Mouse (Mus musculus) Patski (cell line): ENCODE results near the gene H2-DMb2. TPM values are rescaled to one million over a fixed set of nuclear protein-coding genes. Genes with fewer than 3 reads are reported as not detected.

Experiments
- ATAC-seq: fragments of 100-300 bp; one replicate; pipeline ENCODE4 v1.8.0; 2021
- CTCF ChIA-PET: fragments of 350-600 bp; sonication (Branson Sonifier 250); formaldehyde crosslinking; loops from one replicate; lab custom pipeline; 2022; ENCODE audit warnings: inconsistent platforms; lab: Charles Lee
- POLR2A ChIA-PET: fragments of 350-600 bp; sonication (Branson Sonifier 250); formaldehyde crosslinking; loops from one replicate; lab custom pipeline; 2022; ENCODE audit warnings: antibody characterized with exemption, inconsistent platforms; lab: Charles Lee
- DNase-seq: peaks from one replicate; pipeline ENCODE4 v3.0.0-alpha.2; 2011; ENCODE audit warnings: low read depth, low spot score
- H3K27me3 ChIP-seq: fragments of 371-371 bp; one replicate; pipeline ENCODE4 v1.5.1; 2021
- CTCF ChIP-seq: fragments of 100-300 bp; IDR thresholded peaks from one replicate; pipeline ENCODE4 v1.5.1; 2021
- in situ Hi-C: fragments of 300-500 bp; cut with MboI; formaldehyde crosslinking; loops from 3 replicates; pipeline ENCODE4 v1.11.1; 2018; ENCODE audit warnings: low pct_unique_long_range_greater_than_20kb, mixed read lengths
- polyA plus RNA-seq: library from polyadenylated mRNA; unstranded; gene quantifications from one replicate; pipeline ENCODE4 v1.2.3, GENCODE M21; 2021

Gene H2-DMb2
- polyA plus RNA-seq, 1 experiment from 2014 or later = 8.2 TPM

DNA sequence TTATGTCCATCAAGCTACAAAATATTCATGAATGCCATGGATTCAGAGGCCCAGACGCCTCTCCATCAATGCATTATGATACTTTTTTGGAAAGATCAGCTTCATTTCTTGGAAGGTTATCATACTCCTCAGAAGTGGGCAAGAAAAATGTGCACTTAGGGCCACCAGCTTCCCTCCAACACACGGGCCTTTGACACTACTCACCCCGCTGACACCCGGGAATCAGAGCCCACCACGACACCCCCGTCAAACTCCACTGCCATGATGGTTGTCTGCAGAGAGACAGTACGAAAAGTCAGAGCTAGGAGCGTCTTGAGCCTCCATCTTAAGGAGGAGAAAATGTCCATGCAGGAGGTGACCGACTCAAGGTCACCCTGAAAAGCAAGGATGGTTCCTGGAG, 42.4 kb downstream of the H2-DMb2 start:
- TF ChIP-seq CTCF = no peak
- POLR2A ChIA-PET = no interaction called here
- ATAC-seq (no peak), DNase-seq (no peak)
- in situ Hi-C loops = no loop called here
- H3K27me3 ChIP-seq = peaks cover 4% of the 10 kb centered on the region
- CTCF ChIA-PET = interaction anchor here (1.2 kb wide), 1 partner anchor 15 kb away, joined by 3 read pairs; no protein-coding TSS in a partner anchor

DNA sequence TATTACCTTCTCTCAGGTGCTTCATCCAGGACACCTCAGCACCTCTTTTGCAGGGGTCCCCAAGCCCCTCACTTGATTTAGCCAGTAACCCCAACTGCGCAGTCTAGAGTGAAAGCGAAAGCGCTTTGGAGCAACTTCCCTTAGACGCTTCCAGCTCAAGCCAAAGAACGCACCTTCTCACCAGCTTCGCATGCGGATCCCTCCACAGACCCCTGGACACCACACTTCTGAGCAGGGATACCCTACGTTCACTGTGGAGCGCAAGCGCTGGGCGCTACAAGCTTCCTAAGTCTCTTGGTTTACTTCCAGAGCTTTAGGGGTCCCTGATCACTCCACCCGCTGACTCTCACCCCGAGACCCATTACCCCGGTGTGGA, 43.8 kb downstream of the H2-DMb2 start:
- CTCF ChIA-PET = interaction anchor here (1.0 kb wide), 1 partner anchor 18 kb away, joined by 3 read pairs; no protein-coding TSS in a partner anchor
- POLR2A ChIA-PET = interaction anchor here (0.6 kb wide), 1 partner anchor 18 kb away, joined by 3 read pairs; no protein-coding TSS in a partner anchor
- H3K27me3 ChIP-seq = peaks cover 4% of the 10 kb centered on the region
- in situ Hi-C loops = no loop called here
- no peak for TF ChIP-seq CTCF
- ATAC-seq (no peak), DNase-seq (no peak)

- in situ Hi-C loops = no loop called here
- DNase-seq = peak; percentile 82
- peaks cover 4% of the 10 kb centered on the region for H3K27me3 ChIP-seq
- CTCF ChIA-PET = interaction anchor here (1.0 kb wide), 1 partner anchor 17 kb away, joined by 3 read pairs; no protein-coding TSS in a partner anchor
- TF ChIP-seq CTCF = no peak
- ATAC-seq = peak; percentile 87
- POLR2A ChIA-PET = no interaction called here
These were observed 44.3 kb downstream of the H2-DMb2 start, which contains the start of the genes Tap1 and Psmb9 for GRCm38 (mm10) chr17:34187261-34187916. Gene Tap1, plus strand, starts transcription at chr17:34187553. Gene Psmb9, minus strand, starts transcription at chr17:34187764.

GRCm38 (mm10) chr17:34188010-34188409, 44.9 kb downstream of the H2-DMb2 start:
- DNase-seq (no peak), ATAC-seq (peak; percentile 17)
- peaks cover 4% of the 10 kb centered on the region for H3K27me3 ChIP-seq
- in situ Hi-C loops = no loop called here
- ChIA-PET POLR2A (no interaction called here), CTCF (no interaction called here)
- TF ChIP-seq CTCF = no peak

DNA sequence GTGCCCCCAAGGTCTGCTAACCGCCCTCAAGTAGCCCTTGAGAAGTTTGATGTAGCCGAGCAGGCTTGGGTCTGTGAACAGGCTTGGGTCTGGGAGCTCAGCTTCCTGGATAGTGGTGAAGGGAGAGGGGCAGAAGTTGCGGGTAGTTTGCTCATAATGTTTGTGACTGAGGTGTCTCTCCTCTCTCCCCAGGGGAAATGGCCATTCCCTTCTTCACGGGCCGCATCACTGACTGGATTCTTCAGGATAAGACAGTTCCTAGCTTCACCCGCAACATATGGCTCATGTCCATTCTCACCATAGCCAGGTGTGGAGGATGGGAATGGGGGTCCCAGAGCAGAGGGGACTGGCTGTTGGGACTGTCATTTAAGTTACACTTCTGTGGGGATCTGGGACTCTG, 45.9 kb downstream of the H2-DMb2 start:
- DNase-seq (no peak), ATAC-seq (no peak)
- ChIA-PET CTCF (no interaction called here), POLR2A (no interaction called here)
- in situ Hi-C loops = no loop called here
- no peak for TF ChIP-seq CTCF
- peaks cover 4% of the 10 kb centered on the region for H3K27me3 ChIP-seq

DNA sequence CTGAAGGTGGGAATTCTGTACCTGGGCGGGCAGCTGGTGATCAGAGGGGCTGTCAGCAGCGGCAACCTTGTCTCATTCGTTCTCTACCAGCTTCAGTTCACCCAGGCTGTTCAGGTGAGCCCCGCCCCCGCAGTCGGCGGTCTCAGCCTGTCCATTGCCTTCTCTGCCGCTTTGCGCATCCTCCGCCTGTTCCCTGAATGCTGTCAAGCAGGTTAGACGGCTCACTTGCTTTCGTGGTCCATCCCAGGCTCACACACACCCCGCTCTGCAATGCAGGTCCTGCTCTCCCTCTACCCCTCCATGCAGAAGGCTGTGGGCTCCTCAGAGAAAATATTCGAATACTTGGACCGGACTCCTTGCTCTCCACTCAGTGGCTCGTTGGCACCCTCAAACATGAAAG, 49.7 kb downstream of the H2-DMb2 start:
- in situ Hi-C loops = no loop called here
- no peak for DNase-seq
- ChIA-PET CTCF (interaction anchor here (1.3 kb wide), 1 partner anchor 12 kb away, joined by 3 read pairs; no protein-coding TSS in a partner anchor), POLR2A (no interaction called here)
- TF ChIP-seq CTCF = no peak
- ATAC-seq = no peak
- H3K27me3 ChIP-seq = no peaks in the 10 kb centered on the region

GRCm38 (mm10) chr17:34193468-34193867, 50.4 kb downstream of the H2-DMb2 start:
- ChIA-PET POLR2A (no interaction called here), CTCF (interaction anchor here (1.3 kb wide), 1 partner anchor 11 kb away, joined by 3 read pairs; no protein-coding TSS in a partner anchor)
- TF ChIP-seq CTCF = no peak
- in situ Hi-C loops = no loop called here
- H3K27me3 ChIP-seq = no peaks in the 10 kb centered on the region
- no peak for ATAC-seq
- no peak for DNase-seq

GRCm38 (mm10) chr17:34194723-34195122, 51.6 kb downstream of the H2-DMb2 start:
- DNase-seq (no peak), ATAC-seq (no peak)
- no peaks in the 10 kb centered on the region for H3K27me3 ChIP-seq
- no peak for TF ChIP-seq CTCF
- in situ Hi-C loops = no loop called here
- ChIA-PET CTCF (interaction anchor here (0.8 kb wide), 1 partner anchor 24 kb away, joined by 3 read pairs; no protein-coding TSS in a partner anchor), POLR2A (no interaction called here)

- in situ Hi-C loops = no loop called here
- DNase-seq (no peak), ATAC-seq (no peak)
- CTCF ChIA-PET = no interaction called here
- POLR2A ChIA-PET = no interaction called here
- no peak for TF ChIP-seq CTCF
- H3K27me3 ChIP-seq = no peaks in the 10 kb centered on the region
These were observed 53.4 kb downstream of the H2-DMb2 start for GRCm38 (mm10) chr17:34196491-34196890.

DNA sequence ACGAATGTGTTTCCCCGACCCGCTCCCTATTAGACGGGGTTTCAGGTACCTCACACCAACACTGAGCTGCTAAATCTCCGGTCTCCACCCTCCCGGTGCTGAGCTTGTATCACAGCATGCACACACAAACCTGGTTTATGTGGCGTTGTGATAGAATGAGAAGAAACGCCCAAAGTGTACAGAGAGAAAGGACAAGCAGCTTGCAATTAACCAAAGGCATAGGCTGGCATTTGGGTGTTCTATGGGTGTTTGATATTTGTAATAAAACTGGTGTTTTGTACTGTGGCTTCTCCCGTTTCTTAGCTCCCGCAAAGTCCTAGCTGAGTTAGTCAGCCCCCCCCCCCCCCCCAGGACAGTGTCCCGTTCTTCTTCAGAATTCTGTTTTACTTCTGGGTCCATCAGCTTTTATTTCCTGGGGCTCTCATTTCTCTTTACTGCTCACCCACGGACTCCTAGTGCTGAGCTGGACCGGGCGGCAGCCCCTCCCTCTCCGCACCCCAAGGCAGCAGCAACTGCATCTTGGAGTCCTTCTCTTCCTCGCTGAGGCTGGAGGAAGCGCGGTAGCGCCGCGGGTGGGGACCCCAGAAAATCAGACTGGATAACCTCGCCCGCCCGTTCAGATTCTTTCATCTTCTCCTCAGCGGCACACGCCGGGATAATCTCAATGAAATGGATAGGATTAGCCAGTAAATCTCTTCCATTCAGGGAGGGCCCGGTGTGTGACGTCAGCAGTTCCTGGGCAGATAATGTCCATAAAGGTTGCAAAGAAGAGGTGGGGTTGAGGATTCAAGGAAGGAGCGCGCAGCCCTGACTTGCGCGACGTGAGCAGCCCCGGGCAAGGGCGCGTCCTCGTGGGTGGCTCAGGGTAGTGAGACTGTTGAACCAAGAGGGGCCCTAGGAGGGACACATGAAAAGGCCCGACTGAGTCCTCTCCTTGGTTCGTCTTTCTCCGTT, 54.1 kb downstream of the H2-DMb2 start, which contains the start of gene Psmb8:
Gene Psmb8, plus strand, starts transcription at position 781 of the 954 bp plus-strand sequence.
- no peaks in the 10 kb centered on the region for H3K27me3 ChIP-seq
- in situ Hi-C loops = no loop called here
- peak; percentile 72 for ATAC-seq
- POLR2A ChIA-PET = interaction anchor here (0.5 kb wide), 1 partner anchor 856 kb away, joined by 3 read pairs; no protein-coding TSS in a partner anchor
- CTCF ChIA-PET = interaction anchor here (1.1 kb wide), 1 partner anchor 27 kb away, joined by 3 read pairs; no protein-coding TSS in a partner anchor
- TF ChIP-seq CTCF = no peak
- no peak for DNase-seq
